Comparison of ENCODE assay signal across 10 mouse cellular contexts in genomic region chr10:94480380-94481101, GRCm38 (mm10).
DNase-seq lines count a peak whose midpoint lies in the region; ATAC-seq and TF ChIP-seq lines count a peak whose summit lies in the region.
"Had no signal": no experiment of that assay in that cellular context is flagged by ENCODE, and none has a peak within 500 bp of the region (broad histone marks: within the 10 kb centered on the region; RNA-seq: fewer than 3 reads in every experiment).

No protein-coding gene starts in this region.

- no peaks in the 10 kb centered on the region for H3K4me1 ChIP-seq in forebrain, postnatal 0 days (ENCODE audit: insufficient read depth)
- H3K4me1 ChIP-seq in forebrain, embryonic 15.5 days, result 0 out of 2 replicates have a peak, but pooled peaks cover 3% of the 10 kb centered on the region
- peaks cover 9% of the 10 kb centered on the region for H3K4me1 ChIP-seq in heart, postnatal 0 days (ENCODE audit: control insufficient read depth, insufficient read depth)
- H3K4me1 ChIP-seq in hindbrain, embryonic 10.5 days (replicated peaks), result no peaks in the 10 kb centered on the region
- H3K4me1 ChIP-seq: embryonic facial prominence, embryonic 13.5 days; stomach, embryonic 15.5 days had no signal

- 0 out of 2 replicates have a peak, but pooled peaks cover 5% of the 10 kb centered on the region for H3K9me3 ChIP-seq in forebrain, postnatal 0 days (ENCODE audit: low read length)
- no peaks in the 10 kb centered on the region for H3K9me3 ChIP-seq in forebrain, embryonic 15.5 days
- H3K9me3 ChIP-seq in heart, postnatal 0 days (replicated peaks; ENCODE audit: control insufficient read depth, low read length), result 0 out of 2 replicates have a peak, but pooled peaks cover 9% of the 10 kb centered on the region
- H3K9me3 ChIP-seq in hindbrain, embryonic 10.5 days, result peaks cover 6% of the 10 kb centered on the region
- H3K9me3 ChIP-seq: stomach, embryonic 15.5 days had no signal

- TF ChIP-seq CTCF in forebrain, postnatal 0 days (IDR thresholded peaks at IDR 0.05; ENCODE audit: low read depth), result no peak
- no peak for TF ChIP-seq CTCF in heart, postnatal 0 days (IDR thresholded peaks at IDR 0.05; ENCODE audit: low read depth)

- peak; percentile 50 for DNase-seq in forebrain, postnatal 0 days
- DNase-seq in 3134 (ENCODE audit: extremely low read depth, insufficient read length, low spot score), result peak; percentile 82
- DNase-seq in cerebellum, adult 18-20 months, result peak; percentile 75 to 82
- peak; percentile 30 for DNase-seq in heart, postnatal 0 days (ENCODE audit: low spot score)
- peak; percentile 54 to 60 for DNase-seq in right cerebral cortex, adult 2 months (ENCODE audit: low spot score in 2 of 2)
- no peak for DNase-seq in hindbrain, embryonic 10.5 days (ENCODE audit: low spot score)

- no peaks in the 10 kb centered on the region for H3K27me3 ChIP-seq in forebrain, postnatal 0 days (ENCODE audit: insufficient read depth, low read length)
- no peaks in the 10 kb centered on the region for H3K27me3 ChIP-seq in forebrain, embryonic 15.5 days
- no peaks in the 10 kb centered on the region for H3K27me3 ChIP-seq in heart, postnatal 0 days (ENCODE audit: control insufficient read depth, insufficient read depth, low read length)
- no peaks in the 10 kb centered on the region for H3K27me3 ChIP-seq in hindbrain, embryonic 10.5 days (ENCODE audit: insufficient read depth, poor library complexity, severe bottlenecking)
- H3K27me3 ChIP-seq: embryonic facial prominence, embryonic 13.5 days; stomach, embryonic 15.5 days had no signal

- H3K27ac ChIP-seq in forebrain, postnatal 0 days (ENCODE audit: low read depth, low read length), result no peak overlapping the region
- H3K27ac ChIP-seq in forebrain, embryonic 15.5 days (replicated peaks), result no peak overlapping the region
- H3K27ac ChIP-seq in heart, postnatal 0 days (ENCODE audit: low read depth), result peak overlapping the region; percentile 79
- H3K27ac ChIP-seq in hindbrain, embryonic 10.5 days, result no peak overlapping the region
- H3K27ac ChIP-seq: embryonic facial prominence, embryonic 13.5 days; stomach, embryonic 15.5 days had no signal

- 69% methylated on average over 13 of the region's 13 CpGs for WGBS in forebrain, postnatal 0 days
- 71% methylated on average over 13 of the region's 13 CpGs for WGBS in forebrain, embryonic 15.5 days
- WGBS in heart, postnatal 0 days, result 70% methylated on average over 13 of the region's 13 CpGs
- 91% methylated on average over 13 of the region's 13 CpGs for WGBS in hindbrain, embryonic 10.5 days

- H3K4me3 ChIP-seq in forebrain, postnatal 0 days (ENCODE audit: low read depth, low read length), result no peak overlapping the region
- H3K4me3 ChIP-seq in forebrain, embryonic 15.5 days, result no peak overlapping the region
- H3K4me3 ChIP-seq in heart, postnatal 0 days (ENCODE audit: low read depth, low read length), result peak overlapping the region; percentile 6
- no peak overlapping the region for H3K4me3 ChIP-seq in hindbrain, embryonic 10.5 days
- H3K4me3 ChIP-seq: embryonic facial prominence, embryonic 13.5 days; stomach, embryonic 15.5 days had no signal

- ATAC-seq in forebrain, postnatal 0 days, result no peak
- ATAC-seq in forebrain, embryonic 15.5 days (replicated peaks), result no peak
- ATAC-seq in heart, postnatal 0 days (ENCODE audit: insufficient read depth, low read depth), result peak; percentile 56; the same call in 1 of the 2 replicates
- ATAC-seq in erythroblast, adult 5-6 weeks (replicated peaks; ENCODE audit: low FRiP score, poor library complexity, severe bottlenecking), result no peak

- no peak overlapping the region for H3K9ac ChIP-seq in forebrain, postnatal 0 days
- no peak overlapping the region for H3K9ac ChIP-seq in forebrain, embryonic 15.5 days (replicated peaks)
- H3K9ac ChIP-seq in heart, postnatal 0 days (replicated peaks; ENCODE audit: low read depth, low read length), result no peak overlapping the region
- H3K9ac ChIP-seq: embryonic facial prominence, embryonic 13.5 days; stomach, embryonic 15.5 days had no signal

- no peaks in the 10 kb centered on the region for H3K36me3 ChIP-seq in forebrain, postnatal 0 days (ENCODE audit: insufficient read depth)
- H3K36me3 ChIP-seq in forebrain, embryonic 15.5 days, result no peaks in the 10 kb centered on the region
- no peaks in the 10 kb centered on the region for H3K36me3 ChIP-seq in heart, postnatal 0 days (replicated peaks; ENCODE audit: control insufficient read depth, insufficient read depth, low read length)
- H3K36me3 ChIP-seq in hindbrain, embryonic 10.5 days, result no peaks in the 10 kb centered on the region
- H3K36me3 ChIP-seq: embryonic facial prominence, embryonic 13.5 days; stomach, embryonic 15.5 days had no signal

- no peak overlapping the region for H3K4me2 ChIP-seq in forebrain, postnatal 0 days (ENCODE audit: low read depth)
- H3K4me2 ChIP-seq in forebrain, embryonic 15.5 days (replicated peaks), result no peak overlapping the region
- peak overlapping the region; percentile 36 for H3K4me2 ChIP-seq in heart, postnatal 0 days (ENCODE audit: low read depth, low read length)
- H3K4me2 ChIP-seq: embryonic facial prominence, embryonic 13.5 days; stomach, embryonic 15.5 days had no signal

- no peak for TF ChIP-seq EP300 in heart, postnatal 0 days (IDR thresholded peaks at IDR 0.05; ENCODE audit: low read depth)
